Mouse (Mus musculus): ENCODE data around the gene Anapc7.

DNA sequence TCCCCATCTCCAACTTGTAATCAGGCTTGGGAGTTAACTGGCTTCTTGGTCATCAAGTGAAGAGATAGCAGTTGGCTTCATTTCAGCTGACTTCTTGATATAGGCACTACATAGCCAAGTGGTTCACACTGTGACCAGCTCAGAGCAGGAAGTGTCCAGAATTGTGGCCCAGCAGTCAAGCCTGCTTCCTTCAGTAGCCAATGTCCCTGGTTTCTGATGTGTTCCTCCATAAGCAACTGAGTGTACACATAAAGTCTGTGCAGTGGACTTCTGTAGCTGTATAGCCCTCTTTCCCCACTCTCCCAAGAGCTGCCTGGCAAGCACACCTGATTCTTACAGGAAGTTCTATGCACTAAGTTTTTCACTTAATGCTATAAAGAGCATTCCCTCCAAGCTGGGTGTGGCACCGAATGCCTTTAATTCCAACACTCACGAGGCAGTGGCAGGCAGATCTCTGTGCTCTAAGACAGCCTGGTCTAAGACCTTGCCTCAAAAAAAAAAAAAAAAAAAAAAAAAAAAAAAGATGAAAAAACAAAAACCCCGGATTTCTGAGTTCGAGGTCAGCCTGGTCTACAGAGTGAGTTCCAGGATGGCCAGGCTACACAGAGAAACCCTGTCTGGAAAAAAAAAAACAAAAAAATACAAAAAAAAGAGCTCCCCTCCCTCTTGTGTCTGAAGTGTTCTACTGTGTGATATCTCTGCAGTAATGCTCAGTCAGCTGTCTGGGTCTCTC is 44.2 kb upstream of the Anapc7 start:
- no peak for TF ChIP-seq CTCF (IDR thresholded peaks at IDR 0.05)
- TF ChIP-seq EP300 (IDR thresholded peaks at IDR 0.05) = no peak
